Mouse (Mus musculus) A20 (cell line): ENCODE measurements around the gene Zfp689.
"Not testable (repeated sequence)": the region's sequence is repeated elsewhere in the genome, so short reads cannot be mapped to it uniquely, and the experiment has no call there.

Experiments used
- DNase-seq: peaks from one replicate; pipeline ENCODE4 v3.0.0-alpha.2; 2011; ENCODE audit warnings: low read depth, low spot score

Zfp689 gene

DNA sequence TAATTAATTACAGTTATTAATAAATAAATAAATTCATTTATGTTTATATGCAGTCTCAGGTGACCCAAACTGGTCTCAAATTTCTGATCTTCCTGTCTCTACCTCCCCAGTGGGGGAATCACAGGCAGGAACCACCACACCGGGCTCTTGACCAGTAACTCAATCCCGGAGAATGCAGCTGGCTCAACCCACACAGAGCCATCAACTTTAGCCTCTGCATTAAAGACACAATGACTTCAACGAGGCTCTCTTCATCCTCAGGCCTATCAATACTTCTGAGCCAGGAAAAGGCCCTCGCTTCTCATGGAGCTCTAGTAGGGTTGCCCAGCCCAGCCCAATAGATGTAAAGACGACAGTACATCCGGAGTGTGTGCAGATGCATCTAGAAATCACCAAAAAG lies 44.9 kb downstream of the Zfp689 start:
- DNase-seq, result not testable (repeated sequence)

DNA sequence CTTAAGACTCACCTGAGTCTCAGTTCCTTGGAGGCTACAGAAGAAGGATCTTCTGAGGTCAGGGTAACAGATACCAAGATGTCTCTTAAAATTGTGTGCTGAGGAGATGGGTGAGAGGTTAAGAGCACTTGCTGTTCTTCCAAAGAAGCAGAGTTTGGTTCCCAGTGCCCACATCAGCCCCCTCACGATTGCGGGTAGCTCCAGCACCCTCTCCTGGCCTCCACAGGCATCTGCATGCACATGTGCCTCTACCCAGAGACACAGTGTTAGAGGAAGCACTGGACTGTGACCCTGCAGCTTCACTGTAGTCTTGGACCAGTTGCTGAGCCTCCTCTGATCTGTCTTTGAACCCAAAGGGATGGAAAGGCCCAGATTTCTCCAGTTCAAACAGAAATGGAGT lies 46.0 kb downstream of the Zfp689 start:
- DNase-seq, result peak; percentile 41

GRCm38 (mm10) chr7:127400355-127400754 lies 48.6 kb downstream of the Zfp689 start:
- no peak for DNase-seq

GRCm38 (mm10) chr7:127393944-127394333 lies 55.0 kb downstream of the Zfp689 start:
- no peak for DNase-seq

GRCm38 (mm10) chr7:127393157-127393943 lies 55.6 kb downstream of the Zfp689 start, which contains the start of gene E430018J23Rik:
TSS of gene E430018J23Rik (minus strand) at chr7:127393629.
- DNase-seq, result peak; percentile 98

DNA sequence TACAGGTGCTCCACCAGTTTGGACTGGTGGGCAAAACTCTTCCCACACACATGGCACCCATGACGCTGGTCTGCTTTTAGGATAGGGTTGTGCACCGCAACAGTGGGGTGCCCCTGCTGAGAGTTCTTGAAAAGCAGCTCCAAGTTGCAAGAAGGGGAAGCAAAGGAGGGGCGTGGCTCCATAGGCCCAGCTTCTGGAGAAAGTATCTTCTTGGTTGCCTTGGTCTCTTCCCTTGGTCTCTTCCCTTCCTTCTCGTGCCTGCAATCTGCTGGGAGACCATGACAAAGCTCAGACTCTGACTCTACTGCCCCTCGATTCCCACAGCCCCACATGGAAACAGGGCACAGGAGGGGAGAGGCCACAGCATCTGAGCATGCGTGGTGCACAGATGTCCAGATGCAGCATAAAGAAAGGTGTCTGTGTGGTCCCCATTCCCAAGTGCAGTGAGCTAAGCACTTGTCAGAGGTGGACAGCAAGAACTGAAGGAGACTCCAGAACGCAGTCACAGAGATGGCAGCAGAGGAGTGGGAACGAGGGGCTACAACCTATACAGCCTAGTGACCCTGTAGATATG lies 56.6 kb downstream of the Zfp689 start:
- peak; percentile 5 for DNase-seq
